In the genomic region with DNA sequence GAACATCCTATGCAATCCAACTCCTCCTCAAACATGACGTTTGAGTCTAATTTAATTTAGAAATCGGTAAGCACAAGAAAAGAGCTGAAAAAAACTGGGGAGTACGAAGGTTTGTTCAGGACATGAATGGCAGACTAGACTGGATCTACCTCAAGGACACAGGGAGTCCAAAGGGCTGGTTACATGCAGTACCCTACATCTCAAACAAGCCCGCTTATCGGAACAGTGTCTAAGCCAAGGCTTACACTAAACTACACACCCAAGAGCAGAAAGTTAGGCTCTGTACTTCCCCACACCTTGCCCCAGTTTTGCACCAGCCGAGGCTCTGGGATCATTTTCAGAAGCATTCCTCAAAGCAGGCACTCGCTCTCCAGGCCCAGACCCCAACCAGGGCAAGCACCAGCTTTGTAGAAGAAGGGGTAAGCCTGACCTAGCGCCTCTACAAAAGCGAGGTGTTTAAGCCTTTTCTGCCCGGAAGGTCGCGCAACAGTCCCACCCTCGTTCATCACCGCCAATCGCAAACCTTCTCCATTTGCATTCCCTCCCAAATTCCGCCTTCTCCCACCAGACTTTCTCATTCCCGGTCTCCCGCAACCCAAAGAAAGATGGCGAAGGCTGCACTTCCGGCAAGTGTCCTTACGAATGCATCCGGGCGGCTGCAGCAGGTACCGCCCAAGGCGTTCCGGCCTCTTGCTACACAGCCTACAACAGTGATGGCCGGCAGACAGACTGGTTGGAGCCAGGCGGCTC, we compare ENCODE assay signal across 8 mouse cellular contexts. TPM values are rescaled to one million over a fixed set of nuclear protein-coding genes. Genes with fewer than 3 reads are reported as not detected.
DNase-seq lines count a peak whose midpoint lies in the region; ATAC-seq and TF ChIP-seq lines count a peak whose summit lies in the region.

Gene Nr1h3, minus strand, starts transcription at position 613 of the 750 bp plus-strand sequence.
Gene Acp2, plus strand, starts transcription at position 664 of the 750 bp plus-strand sequence.

- H3K4me2 ChIP-seq in forebrain, embryonic 12.5 days = peak within 1 kb of the TSS; percentile 69
- H3K4me2 ChIP-seq in heart, postnatal 0 days (ENCODE audit: low read depth, low read length) = peak within 1 kb of the TSS; percentile 83
- H3K4me2 ChIP-seq in liver, embryonic 16.5 days (ENCODE audit: low read depth, low read length) = peak within 1 kb of the TSS; percentile 83
- H3K4me2 ChIP-seq in neural tube, embryonic 13.5 days = peak within 1 kb of the TSS; percentile 67

- H3K36me3 ChIP-seq in E14TG2a.4 (ENCODE audit: insufficient read depth, low read length) = peaks cover 35% of the 10 kb centered on the region
- peaks cover 21% of the 10 kb centered on the region for H3K36me3 ChIP-seq in forebrain, embryonic 12.5 days (replicated peaks)
- H3K36me3 ChIP-seq in heart, postnatal 0 days (replicated peaks; ENCODE audit: control insufficient read depth, insufficient read depth, low read length) = peaks cover 19% of the 10 kb centered on the region
- H3K36me3 ChIP-seq in liver, embryonic 16.5 days (ENCODE audit: control insufficient read depth, insufficient read depth) = peaks cover 3% of the 10 kb centered on the region; the same call in 1 of the 2 replicates
- H3K36me3 ChIP-seq in neural tube, embryonic 13.5 days = peaks cover 29% of the 10 kb centered on the region
- no peaks in the 10 kb centered on the region; the same call in 1 of the 2 replicates for H3K36me3 ChIP-seq in testis, adult 2 months (ENCODE audit: control insufficient read depth, insufficient read depth, low read length)

- peak within 1 kb of the TSS; percentile 90 for H3K4me3 ChIP-seq in E14TG2a.4 (replicated peaks; ENCODE audit: low read length)
- H3K4me3 ChIP-seq in forebrain, embryonic 12.5 days (replicated peaks) = peak within 1 kb of the TSS; percentile 58
- peak within 1 kb of the TSS; percentile 65 for H3K4me3 ChIP-seq in heart, postnatal 0 days (ENCODE audit: low read depth, low read length)
- peak within 1 kb of the TSS; percentile 88 for H3K4me3 ChIP-seq in liver, embryonic 16.5 days (ENCODE audit: low read depth, low read length)
- H3K4me3 ChIP-seq in neural tube, embryonic 13.5 days = peak within 1 kb of the TSS; percentile 80
- H3K4me3 ChIP-seq in testis, adult 2 months (ENCODE audit: control insufficient read depth, low read depth, low read length) = peak within 1 kb of the TSS; percentile 97

- peak; percentile 98 for ATAC-seq in forebrain, embryonic 12.5 days (ENCODE audit: low FRiP score)
- ATAC-seq in heart, postnatal 0 days (ENCODE audit: insufficient read depth, low read depth) = peak; percentile 97
- peak; percentile 94 for ATAC-seq in liver, embryonic 16.5 days (ENCODE audit: low read depth)
- ATAC-seq in neural tube, embryonic 13.5 days (ENCODE audit: low read depth) = peak; percentile 96

- H3K27ac ChIP-seq in forebrain, embryonic 12.5 days = peak within 1 kb of the TSS; percentile 93
- H3K27ac ChIP-seq in heart, postnatal 0 days (ENCODE audit: low read depth) = peak within 1 kb of the TSS; percentile 95
- H3K27ac ChIP-seq in liver, embryonic 16.5 days (ENCODE audit: low read length) = peak within 1 kb of the TSS; percentile 86
- H3K27ac ChIP-seq in neural tube, embryonic 13.5 days (replicated peaks) = peak within 1 kb of the TSS; percentile 90
- peak within 1 kb of the TSS; percentile 86 for H3K27ac ChIP-seq in testis, adult 2 months (ENCODE audit: control insufficient read depth, insufficient read depth, low read depth, low read length)

- peak; percentile 74 for TF ChIP-seq POLR2A in testis, adult 2 months (IDR thresholded peaks at IDR 0.05; ENCODE audit: control insufficient read depth, low read depth, low read length)

- TF ChIP-seq EP300 in heart, postnatal 0 days (IDR thresholded peaks at IDR 0.05; ENCODE audit: low read depth) = peak; percentile 60; the same call in 1 of the 2 replicates

- H3K9ac ChIP-seq in forebrain, embryonic 12.5 days = peak within 1 kb of the TSS; percentile 71
- H3K9ac ChIP-seq in heart, postnatal 0 days (replicated peaks; ENCODE audit: low read depth, low read length) = peak within 1 kb of the TSS; percentile 78
- peak within 1 kb of the TSS; percentile 88 for H3K9ac ChIP-seq in liver, embryonic 16.5 days (ENCODE audit: low read depth, low read length)
- peak within 1 kb of the TSS; percentile 90 for H3K9ac ChIP-seq in neural tube, embryonic 13.5 days

- 4% methylated on average over 28 of the region's 28 CpGs for WGBS in forebrain, embryonic 12.5 days
- WGBS in heart, postnatal 0 days = 3% methylated on average over 28 of the region's 28 CpGs
- 3% methylated on average over 28 of the region's 28 CpGs for WGBS in liver, embryonic 16.5 days (ENCODE audit: insufficient replicate concordance)
- WGBS in neural tube, embryonic 13.5 days = 5% methylated on average over 28 of the region's 28 CpGs

- H3K27me3 ChIP-seq in E14TG2a.4 (ENCODE audit: insufficient read depth, low read length) = peaks cover 6% of the 10 kb centered on the region
- H3K27me3 ChIP-seq in forebrain, embryonic 12.5 days = no peaks in the 10 kb centered on the region
- H3K27me3 ChIP-seq in heart, postnatal 0 days (ENCODE audit: control insufficient read depth, insufficient read depth, low read length) = no peaks in the 10 kb centered on the region
- no peaks in the 10 kb centered on the region for H3K27me3 ChIP-seq in liver, embryonic 16.5 days (ENCODE audit: control insufficient read depth, insufficient read depth, low read depth, low read length)
- H3K27me3 ChIP-seq in neural tube, embryonic 13.5 days = no peaks in the 10 kb centered on the region
- no peaks in the 10 kb centered on the region for H3K27me3 ChIP-seq in testis, adult 2 months (ENCODE audit: control insufficient read depth, insufficient read depth, low read length)

- peaks cover 22% of the 10 kb centered on the region for H3K4me1 ChIP-seq in E14TG2a.4 (replicated peaks; ENCODE audit: low read depth, low read length)
- H3K4me1 ChIP-seq in forebrain, embryonic 12.5 days = peaks cover 20% of the 10 kb centered on the region
- peaks cover 17% of the 10 kb centered on the region; the same call in 1 of the 2 replicates for H3K4me1 ChIP-seq in heart, postnatal 0 days (ENCODE audit: control insufficient read depth, insufficient read depth)
- peaks cover 11% of the 10 kb centered on the region for H3K4me1 ChIP-seq in liver, embryonic 16.5 days (ENCODE audit: control insufficient read depth, low read depth, low read length)
- peaks cover 34% of the 10 kb centered on the region for H3K4me1 ChIP-seq in neural tube, embryonic 13.5 days (replicated peaks)
- peaks cover 6% of the 10 kb centered on the region for H3K4me1 ChIP-seq in testis, adult 2 months (ENCODE audit: control insufficient read depth, insufficient read depth, low read length)

- TF ChIP-seq CTCF in E14TG2a.4 (conservative IDR thresholded peaks at IDR 0.05; ENCODE audit: low read length) = no peak
- TF ChIP-seq CTCF in heart, postnatal 0 days (IDR thresholded peaks at IDR 0.05; ENCODE audit: low read depth) = peak; percentile 8; the same call in 1 of the 2 replicates
- no peak for TF ChIP-seq CTCF in testis, adult 2 months (IDR thresholded peaks at IDR 0.05; ENCODE audit: control insufficient read depth, insufficient read depth, insufficient replicate concordance, low read depth, low read length)

- H3K9me3 ChIP-seq in E14TG2a.4 (ENCODE audit: low read length) = no peaks in the 10 kb centered on the region
- H3K9me3 ChIP-seq in forebrain, embryonic 12.5 days = no peaks in the 10 kb centered on the region
- H3K9me3 ChIP-seq in heart, postnatal 0 days (replicated peaks; ENCODE audit: control insufficient read depth, low read length) = no peaks in the 10 kb centered on the region
- no peaks in the 10 kb centered on the region for H3K9me3 ChIP-seq in liver, embryonic 16.5 days (replicated peaks; ENCODE audit: control insufficient read depth, low read length)
- no peaks in the 10 kb centered on the region for H3K9me3 ChIP-seq in neural tube, embryonic 13.5 days

- DNase-seq in c-Kit-positive CD71-positive TER-119-positive erythroid progenitor cells, embryonic 14.5 days (ENCODE audit: low spot score) = peak; percentile 87
- DNase-seq in heart, postnatal 0 days (ENCODE audit: low spot score) = peak; percentile 96
- peak; percentile 92 to 95 for DNase-seq in kidney, postnatal 4 days

RNA-seq across cellular contexts. Expression of gene Nr1h3, which starts in this region (rescaled TPM):
- polyA plus RNA-seq in forebrain, embryonic 12.5 days (2016; fragmentation: Nextera tagmentation; extraction: Ambion mirVana) = 1.4 TPM in 2 replicates
- total RNA-seq in heart, postnatal 0 days (2014; rRNA removed; ENCODE audit: low replicate concordance) = 3.6 and 9.8 TPM in 2 replicates
- polyA plus RNA-seq in heart, postnatal 0 days (2015; fragmentation: Nextera tagmentation; extraction: Ambion mirVana) = 2.0 and 2.6 TPM in 2 replicates
- polyA plus RNA-seq in liver, embryonic 16.5 days (2015; fragmentation: Nextera tagmentation; extraction: Ambion mirVana) = 18.8 and 20.8 TPM in 2 replicates
- 1.1 and 1.5 TPM in 2 replicates for polyA plus RNA-seq in neural tube, embryonic 13.5 days (2015; fragmentation: Nextera tagmentation; extraction: Ambion mirVana)
- polyA plus RNA-seq in testis, adult 2 months (2012; rRNA removed) = 20.0 and 22.8 TPM in 2 replicates

RNA-seq across cellular contexts. Expression of gene Acp2, which starts in this region (rescaled TPM):
- polyA plus RNA-seq in forebrain, embryonic 12.5 days (2016; fragmentation: Nextera tagmentation; extraction: Ambion mirVana) = 33.2 and 33.9 TPM in 2 replicates
- total RNA-seq in heart, postnatal 0 days (2014; rRNA removed; ENCODE audit: low replicate concordance) = 20.3 and 22.0 TPM in 2 replicates
- 11.2 and 11.8 TPM in 2 replicates for polyA plus RNA-seq in heart, postnatal 0 days (2015; fragmentation: Nextera tagmentation; extraction: Ambion mirVana)
- polyA plus RNA-seq in liver, embryonic 16.5 days (2015; fragmentation: Nextera tagmentation; extraction: Ambion mirVana) = 10.6 and 11.3 TPM in 2 replicates
- 37.2 and 43.3 TPM in 2 replicates for polyA plus RNA-seq in neural tube, embryonic 13.5 days (2015; fragmentation: Nextera tagmentation; extraction: Ambion mirVana)
- 11.9 and 12.0 TPM in 2 replicates for polyA plus RNA-seq in testis, adult 2 months (2012; rRNA removed)

Comparison
In these comparisons a context has a peak if more than half of its experiments do, and no peak if none do; other contexts are left out.
1. Peak in every context shown above with its lines: DNase-seq, ATAC-seq, H3K4me3 ChIP-seq and H3K27ac ChIP-seq.